Mouse (Mus musculus): ENCODE data around the gene Sclt1. TPM values are rescaled to one million over a fixed set of nuclear protein-coding genes. Genes with fewer than 3 reads are reported as not detected.

The Sclt1 gene
- total RNA-seq, 1 experiment = 15.3 TPM

DNA sequence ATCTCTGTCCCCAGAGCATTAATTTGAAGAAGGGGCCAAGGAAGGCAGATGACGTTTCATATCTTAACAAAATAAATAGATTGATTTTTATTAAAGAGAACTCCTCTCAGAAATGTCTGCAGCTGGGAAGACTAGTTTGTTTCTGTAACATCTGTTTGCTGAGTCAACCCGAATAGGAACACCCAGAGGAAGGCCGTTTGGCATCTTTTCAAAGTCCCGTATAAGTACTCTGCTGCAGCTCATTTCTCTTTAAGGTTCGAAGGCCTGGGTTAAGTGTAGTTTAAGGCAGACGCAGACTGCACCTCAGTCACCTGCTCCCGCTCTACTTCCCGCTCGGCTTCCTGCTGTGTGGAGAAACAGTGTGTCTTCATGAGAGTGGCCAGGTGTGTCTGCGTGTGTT is 139.4 kb downstream of the Sclt1 start:
- Histone ChIP-seq H3K4me3 (ENCODE audit: insufficient read depth in 1 of 2, low read depth in 1 of 2, low read length in 2 of 2, poor library complexity in 1 of 2, severe bottlenecking in 1 of 2) (no peak overlapping the region), H3K9ac (ENCODE audit: insufficient read depth, low read depth, low read length, poor library complexity, severe bottlenecking) (no peak overlapping the region), H3K36me3 (ENCODE audit: control insufficient read depth, insufficient read depth, low read length, poor library complexity, severe bottlenecking) (peaks cover 86% of the 10 kb centered on the region), H3K27ac (ENCODE audit: insufficient read depth, low read depth, low read length, poor library complexity, severe bottlenecking) (no peak overlapping the region), H3K4me1 (ENCODE audit: control insufficient read depth in 2 of 2, insufficient read depth in 2 of 2, low read length in 2 of 2, poor library complexity in 1 of 2) (peaks cover 5 to 26% of the 10 kb centered on the region in 2 experiments), H3K9me3 (ENCODE audit: control insufficient read depth, insufficient read depth, low read depth, low read length) (no peaks in the 10 kb centered on the region)
- in situ Hi-C loops (cut with MboI; ENCODE audit: low sequenced_read_pairs in 2 of 2, unreplicated experiment in 2 of 2) = no loop called here
- no peak for DNase-seq (ENCODE audit: low read depth, low spot score)
- TF ChIP-seq MAFK (IDR thresholded peaks at IDR 0.05; ENCODE audit: insufficient read depth, low read depth, low read length) (no peak), ZNF384 (IDR thresholded peaks at IDR 0.05; ENCODE audit: low read depth, low read length) (no peak)

DNA sequence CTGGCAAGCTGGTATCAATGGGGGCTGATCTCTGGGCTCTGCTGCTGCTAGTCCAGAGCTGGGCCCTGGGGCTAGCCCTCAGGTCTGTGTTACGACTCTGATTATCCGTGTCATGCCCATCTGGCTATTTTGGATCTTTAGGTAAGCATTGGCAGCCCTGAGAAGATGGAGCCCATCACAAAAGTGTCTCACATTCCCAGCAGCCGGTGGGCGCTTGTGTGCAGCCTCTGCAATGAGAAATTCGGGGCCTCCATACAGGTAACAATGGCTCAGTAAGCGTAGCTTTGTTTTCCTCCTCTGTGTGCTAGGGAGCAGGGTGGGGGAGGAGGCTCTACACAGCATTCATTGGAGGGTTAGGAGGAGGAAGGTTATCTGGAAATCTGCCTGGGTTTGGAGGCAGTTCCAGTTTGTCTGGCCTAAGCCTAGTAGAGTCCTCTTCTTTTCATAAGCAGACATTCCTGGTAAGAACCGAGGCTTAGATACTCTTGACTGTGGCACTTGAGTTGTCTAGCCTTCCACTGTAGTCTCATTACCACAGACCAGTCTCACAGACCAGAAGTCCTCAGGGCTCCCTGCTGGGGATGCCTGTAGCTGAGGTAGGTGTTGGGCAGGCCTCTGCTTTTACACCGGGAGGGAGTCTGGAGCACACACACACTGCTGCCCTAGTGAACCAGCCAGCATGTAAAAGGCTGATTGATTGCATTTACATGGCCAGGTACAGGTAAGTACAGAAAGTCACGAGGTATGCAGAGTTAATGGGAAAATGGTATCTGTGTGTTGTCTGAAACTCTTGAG is 140.9 kb downstream of the Sclt1 start:
- Histone ChIP-seq H3K4me1 (ENCODE audit: control insufficient read depth in 2 of 2, insufficient read depth in 2 of 2, low read length in 2 of 2, poor library complexity in 1 of 2) (peaks cover 9 to 33% of the 10 kb centered on the region in 2 experiments), H3K36me3 (ENCODE audit: control insufficient read depth, insufficient read depth, low read length, poor library complexity, severe bottlenecking) (peaks cover 89% of the 10 kb centered on the region), H3K27ac (ENCODE audit: insufficient read depth, low read depth, low read length, poor library complexity, severe bottlenecking) (no peak overlapping the region), H3K9ac (ENCODE audit: insufficient read depth, low read depth, low read length, poor library complexity, severe bottlenecking) (no peak overlapping the region), H3K9me3 (ENCODE audit: control insufficient read depth, insufficient read depth, low read depth, low read length) (no peaks in the 10 kb centered on the region), H3K4me3 (ENCODE audit: insufficient read depth in 1 of 2, low read depth in 1 of 2, low read length in 2 of 2, poor library complexity in 1 of 2, severe bottlenecking in 1 of 2) (no peak overlapping the region)
- no peak for TF ChIP-seq ZC3H11A (IDR thresholded peaks at IDR 0.05; ENCODE audit: borderline replicate concordance, low read depth, low read length)
- no peak for TF ChIP-seq MAFK (IDR thresholded peaks at IDR 0.05; ENCODE audit: insufficient read depth, low read depth, low read length)
- no peak for TF ChIP-seq CHD2 (IDR thresholded peaks at IDR 0.05; ENCODE audit: low read depth, low read length)
- TF ChIP-seq ZNF384 (IDR thresholded peaks at IDR 0.05; ENCODE audit: low read depth, low read length) = no peak
- no peak for TF ChIP-seq HCFC1 (IDR thresholded peaks at IDR 0.05; ENCODE audit: borderline replicate concordance, insufficient read depth, low read length)
- no peak for DNase-seq (ENCODE audit: low read depth, low spot score)
- in situ Hi-C loops (cut with MboI; ENCODE audit: low sequenced_read_pairs in 2 of 2, unreplicated experiment in 2 of 2) = no loop called here

DNA sequence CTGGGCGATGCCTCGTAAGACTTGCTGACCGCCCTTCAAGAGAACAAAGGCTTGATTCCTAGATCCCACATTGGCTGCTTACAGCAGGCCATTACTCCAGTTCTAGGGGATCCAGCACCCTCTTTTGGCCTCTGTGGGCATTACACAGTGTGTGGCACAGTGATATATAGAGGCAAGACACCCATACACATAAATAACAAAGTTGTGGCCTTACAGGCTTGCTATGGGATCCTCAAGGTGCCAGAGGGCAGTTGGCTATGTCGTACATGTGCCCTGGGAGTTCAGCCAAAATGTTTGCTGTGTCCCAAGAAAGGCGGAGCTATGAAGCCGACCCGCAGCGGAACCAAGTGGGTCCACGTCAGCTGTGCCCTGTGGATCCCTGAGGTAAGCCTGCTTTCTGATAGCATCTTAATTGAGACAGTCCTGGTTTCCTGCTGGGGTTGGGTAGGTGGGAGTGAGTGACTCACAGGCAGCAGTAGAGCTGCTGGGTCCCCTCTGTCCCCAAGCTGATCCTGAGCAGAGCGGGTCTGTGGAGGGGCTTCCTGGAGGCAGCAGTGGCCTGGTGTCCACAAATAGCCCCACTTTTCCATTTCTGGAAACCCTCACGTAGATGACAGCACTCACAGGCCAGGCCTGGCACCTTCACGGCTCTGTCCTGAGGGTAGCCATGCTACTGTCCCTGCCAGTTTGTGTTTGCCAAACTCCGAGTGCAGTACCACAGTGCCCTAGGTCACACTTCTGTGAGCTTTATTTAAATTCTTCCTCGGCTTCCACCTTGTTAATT is 142.3 kb downstream of the Sclt1 start:
- peak; percentile 50 for DNase-seq (ENCODE audit: low read depth, low spot score)
- Histone ChIP-seq H3K9me3 (ENCODE audit: control insufficient read depth, insufficient read depth, low read depth, low read length) (no peaks in the 10 kb centered on the region), H3K36me3 (ENCODE audit: control insufficient read depth, insufficient read depth, low read length, poor library complexity, severe bottlenecking) (peaks cover 88% of the 10 kb centered on the region), H3K27ac (ENCODE audit: insufficient read depth, low read depth, low read length, poor library complexity, severe bottlenecking) (peak overlapping the region; percentile 0; the same call in 1 of the 2 replicates), H3K4me3 (ENCODE audit: insufficient read depth in 1 of 2, low read depth in 1 of 2, low read length in 2 of 2, poor library complexity in 1 of 2, severe bottlenecking in 1 of 2) (no peak overlapping the region), H3K4me1 (ENCODE audit: control insufficient read depth in 2 of 2, insufficient read depth in 2 of 2, low read length in 2 of 2, poor library complexity in 1 of 2) (peaks cover 9 to 30% of the 10 kb centered on the region in 2 experiments), H3K9ac (ENCODE audit: insufficient read depth, low read depth, low read length, poor library complexity, severe bottlenecking) (no peak overlapping the region)
- no peak for TF ChIP-seq MAFK (IDR thresholded peaks at IDR 0.05; ENCODE audit: insufficient read depth, low read depth, low read length)
- TF ChIP-seq HCFC1 (IDR thresholded peaks at IDR 0.05; ENCODE audit: borderline replicate concordance, insufficient read depth, low read length) = no peak
- TF ChIP-seq CHD2 (IDR thresholded peaks at IDR 0.05; ENCODE audit: low read depth, low read length) = no peak
- no peak for TF ChIP-seq ZC3H11A (IDR thresholded peaks at IDR 0.05; ENCODE audit: borderline replicate concordance, low read depth, low read length)
- TF ChIP-seq ZNF384 (IDR thresholded peaks at IDR 0.05; ENCODE audit: low read depth, low read length) = no peak
- in situ Hi-C loops (cut with MboI; ENCODE audit: low sequenced_read_pairs in 2 of 2, unreplicated experiment in 2 of 2) = no loop called here

GRCm38 (mm10) chr3:41599226-41599625 is 143.1 kb downstream of the Sclt1 start:
- no peak overlapping the region for H3K27ac ChIP-seq (ENCODE audit: insufficient read depth, low read depth, low read length, poor library complexity, severe bottlenecking)
- H3K4me3 ChIP-seq (ENCODE audit: insufficient read depth in 1 of 2, low read depth in 1 of 2, low read length in 2 of 2, poor library complexity in 1 of 2, severe bottlenecking in 1 of 2) = no peak overlapping the region
- H3K9ac ChIP-seq (ENCODE audit: insufficient read depth, low read depth, low read length, poor library complexity, severe bottlenecking) = 0 out of 2 replicates have a peak overlapping the region, but pooled peaks have one; percentile 11
- in situ Hi-C loops (cut with MboI; ENCODE audit: low sequenced_read_pairs in 2 of 2, unreplicated experiment in 2 of 2) = no loop called here
- H3K9me3 ChIP-seq (ENCODE audit: control insufficient read depth, insufficient read depth, low read depth, low read length) = no peaks in the 10 kb centered on the region
- peaks cover 88% of the 10 kb centered on the region for H3K36me3 ChIP-seq (ENCODE audit: control insufficient read depth, insufficient read depth, low read length, poor library complexity, severe bottlenecking)
- H3K4me1 ChIP-seq (ENCODE audit: control insufficient read depth in 2 of 2, insufficient read depth in 2 of 2, low read length in 2 of 2, poor library complexity in 1 of 2) = peaks cover 9 to 29% of the 10 kb centered on the region in 2 experiments
- TF ChIP-seq HCFC1 (IDR thresholded peaks at IDR 0.05; ENCODE audit: borderline replicate concordance, insufficient read depth, low read length) (no peak), ZNF384 (IDR thresholded peaks at IDR 0.05; ENCODE audit: low read depth, low read length) (no peak), ZC3H11A (IDR thresholded peaks at IDR 0.05; ENCODE audit: borderline replicate concordance, low read depth, low read length) (no peak), CHD2 (IDR thresholded peaks at IDR 0.05; ENCODE audit: low read depth, low read length) (no peak), MAFK (IDR thresholded peaks at IDR 0.05; ENCODE audit: insufficient read depth, low read depth, low read length) (no peak)
- no peak for DNase-seq (ENCODE audit: low read depth, low spot score)

Measured in ES-E14 (cell line).